Mouse (Mus musculus) hindbrain, embryonic 13.5 days (tissue): ENCODE results near the gene Tenm3. TPM values are rescaled to one million over a fixed set of nuclear protein-coding genes. Genes with fewer than 3 reads are reported as not detected.
A peak's percentile ranks its signal among the peaks of the same experiment; 100 is the strongest.

ENCODE experiments used
- ATAC-seq: fragments of 200-750 bp; cut with Nextera tagmentation; 2 replicates; pipeline ENCODE4 v1.8.0; 2017; ENCODE audit warnings: moderate TSS enrichment; ENCODE audit not compliant: low FRiP score
- H3K27ac ChIP-seq: fragments of 300-500 bp; sonication (generic); 2 replicates; pipeline ENCODE4 v1.5.1; 2015; ENCODE audit warnings: inconsistent platforms, mild to moderate bottlenecking, moderate library complexity
- H3K27me3 ChIP-seq: fragments of 300-500 bp; sonication (generic); 2 replicates; pipeline ENCODE4 v1.6.1; 2015; ENCODE audit warnings: mild to moderate bottlenecking, inconsistent platforms
- H3K36me3 ChIP-seq: fragments of 300-500 bp; sonication (generic); 2 replicates; pipeline ENCODE4 v1.6.1; 2015; ENCODE audit warnings: mild to moderate bottlenecking, inconsistent platforms
- H3K4me1 ChIP-seq: fragments of 300-500 bp; sonication (generic); replicated peaks from 2 replicates; pipeline ENCODE4 v1.6.1; 2015; ENCODE audit warnings: inconsistent platforms
- H3K4me2 ChIP-seq: fragments of 300-500 bp; sonication (generic); 2 replicates; pipeline ENCODE4 v1.6.1; 2015; ENCODE audit warnings: inconsistent platforms, mild to moderate bottlenecking, moderate library complexity
- H3K4me3 ChIP-seq: fragments of 300-500 bp; sonication (generic); 2 replicates; pipeline ENCODE4 v1.5.1; 2015; ENCODE audit warnings: mild to moderate bottlenecking, inconsistent platforms
- H3K9ac ChIP-seq: fragments of 300-500 bp; sonication (generic); 2 replicates; pipeline ENCODE4 v1.6.1; 2015; ENCODE audit warnings: mild to moderate bottlenecking, inconsistent platforms
- H3K9me3 ChIP-seq: fragments of 300-500 bp; sonication (generic); 2 replicates; pipeline ENCODE4 v1.6.1; 2016; ENCODE audit warnings: inconsistent platforms
- WGBS: fragments of 180-500 bp; shearing (Covaris S2); methylation state at CpG from one replicate; pipeline ENCODE4 v1.1.7; 2015; 5-methylcytosine and 5-hydroxymethylcytosine counted together
- polyA plus RNA-seq: library from polyadenylated mRNA; unstranded; fragments of >200 nt; fragmentation: Nextera tagmentation; extraction: Ambion mirVana; gene quantifications from 2 replicates; pipeline ENCODE4 v1.2.1, GENCODE M21; 2015

Gene Tenm3
- 35.7 and 38.4 TPM in 2 replicates for polyA plus RNA-seq

DNA sequence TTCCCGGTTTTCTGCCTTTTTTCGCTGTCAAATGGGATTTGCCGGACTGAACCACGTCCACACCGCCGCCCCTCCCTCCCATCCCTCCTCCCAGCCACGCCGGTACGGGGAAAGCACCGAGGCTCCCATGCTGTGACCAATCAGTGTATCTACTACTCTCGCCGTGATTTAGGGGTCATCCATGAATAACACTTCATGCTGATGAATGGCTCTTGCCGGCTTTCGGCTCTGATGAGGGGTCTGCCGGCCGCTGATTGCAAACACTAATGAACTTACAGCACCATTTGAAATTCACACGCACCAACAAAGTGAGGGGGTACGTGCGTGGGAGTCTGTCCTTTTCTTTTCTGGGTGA, at the start of gene Tenm3:
Gene Tenm3 (minus strand): TSS at position 21 of the 355 bp plus-strand sequence.
- Histone ChIP-seq H3K4me3 (peak within 1 kb of the TSS; percentile 77), H3K9me3 (no peaks in the 10 kb centered on the region), H3K36me3 (no peaks in the 10 kb centered on the region), H3K27me3 (peaks cover 41% of the 10 kb centered on the region), H3K9ac (peak within 1 kb of the TSS; percentile 80), H3K27ac (peak within 1 kb of the TSS; percentile 87), H3K4me2 (peak within 1 kb of the TSS; percentile 91), H3K4me1 (peaks cover 37% of the 10 kb centered on the region)
- under 1% methylated on average over 19 of the region's 19 CpGs for WGBS
- ATAC-seq: peak; percentile 70

DNA sequence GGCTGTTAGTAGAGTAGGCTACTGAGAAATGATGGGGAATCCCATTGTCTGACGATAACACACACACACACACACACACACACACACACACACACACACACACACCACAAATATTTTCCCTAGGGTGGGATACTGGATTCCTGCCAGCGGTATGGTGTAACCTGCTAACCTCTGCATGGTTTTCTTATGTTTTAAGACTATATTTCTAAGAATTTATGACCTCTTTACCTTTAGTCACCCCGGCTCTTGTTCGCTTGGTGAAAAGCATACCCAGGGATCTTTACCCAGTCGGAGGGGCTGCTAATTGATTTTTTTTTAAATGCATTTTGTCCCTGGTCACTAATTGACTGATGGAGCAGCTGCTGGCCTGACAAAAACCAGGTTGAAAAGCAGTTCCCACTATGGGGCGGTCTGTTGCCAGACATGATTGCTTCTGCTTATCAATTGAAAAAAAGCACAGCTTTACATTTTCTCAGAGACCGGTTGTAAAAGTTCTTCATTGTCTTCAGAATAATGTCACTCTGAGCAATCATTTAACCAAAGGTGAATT, 46.5 kb upstream of the Tenm3 start:
- 33% methylated on average over 7 of the region's 7 CpGs for WGBS
- Histone ChIP-seq H3K9me3 (no peaks in the 10 kb centered on the region), H3K4me3 (no peak overlapping the region), H3K9ac (no peak overlapping the region), H3K4me2 (no peak overlapping the region), H3K27ac (no peak overlapping the region), H3K36me3 (no peaks in the 10 kb centered on the region), H3K4me1 (no peaks in the 10 kb centered on the region), H3K27me3 (no peaks in the 10 kb centered on the region)
- no peak for ATAC-seq

DNA sequence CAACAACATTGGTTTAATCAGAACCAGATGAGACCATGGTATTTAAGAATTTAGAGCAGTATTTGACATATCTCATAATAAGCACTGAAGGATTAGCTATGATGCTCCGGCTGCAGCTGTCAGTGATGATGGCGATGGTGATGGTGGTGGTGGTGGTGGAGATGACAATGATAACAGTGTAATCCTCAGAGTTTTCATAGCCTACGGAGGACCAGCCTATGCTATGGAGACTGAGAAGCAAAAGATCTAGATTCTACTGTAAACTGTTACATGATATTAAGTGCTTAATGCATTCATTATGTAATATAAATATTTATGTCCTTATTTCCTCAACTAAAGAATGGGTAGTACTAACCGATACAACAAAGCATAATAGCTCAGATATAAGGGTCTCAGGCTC, 40.5 kb upstream of the Tenm3 start:
- Histone ChIP-seq H3K9me3 (no peaks in the 10 kb centered on the region), H3K4me3 (no peak overlapping the region), H3K27ac (no peak overlapping the region), H3K27me3 (no peaks in the 10 kb centered on the region), H3K4me2 (no peak overlapping the region), H3K9ac (no peak overlapping the region), H3K4me1 (no peaks in the 10 kb centered on the region), H3K36me3 (no peaks in the 10 kb centered on the region)
- 94% methylated on average over 4 of the region's 4 CpGs for WGBS
- ATAC-seq: no peak

DNA sequence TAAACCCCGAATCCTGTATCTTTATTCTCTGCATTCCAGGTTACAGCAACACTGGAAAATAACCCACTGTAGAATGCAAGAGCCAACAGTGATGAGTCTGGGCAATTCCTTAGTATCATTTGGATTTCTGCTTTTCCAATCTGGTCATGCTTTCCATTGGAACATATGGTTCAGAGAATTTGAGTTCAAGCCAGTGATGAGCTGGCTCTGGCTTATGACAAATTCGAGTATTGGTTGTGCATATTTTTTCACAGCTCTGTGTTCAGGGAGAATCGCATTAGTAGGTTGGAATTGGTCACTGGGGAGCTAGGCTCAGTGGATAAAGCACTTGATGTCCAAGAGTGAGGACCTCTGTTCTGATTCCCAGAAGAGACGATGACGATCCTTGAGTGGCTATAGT, 36.8 kb upstream of the Tenm3 start:
- Histone ChIP-seq H3K9ac (no peak overlapping the region), H3K9me3 (no peaks in the 10 kb centered on the region), H3K4me2 (no peak overlapping the region), H3K4me3 (no peak overlapping the region), H3K27ac (no peak overlapping the region), H3K36me3 (no peaks in the 10 kb centered on the region), H3K4me1 (no peaks in the 10 kb centered on the region), H3K27me3 (no peaks in the 10 kb centered on the region)
- 92% methylated on average over 5 of the region's 5 CpGs for WGBS
- no peak for ATAC-seq

DNA sequence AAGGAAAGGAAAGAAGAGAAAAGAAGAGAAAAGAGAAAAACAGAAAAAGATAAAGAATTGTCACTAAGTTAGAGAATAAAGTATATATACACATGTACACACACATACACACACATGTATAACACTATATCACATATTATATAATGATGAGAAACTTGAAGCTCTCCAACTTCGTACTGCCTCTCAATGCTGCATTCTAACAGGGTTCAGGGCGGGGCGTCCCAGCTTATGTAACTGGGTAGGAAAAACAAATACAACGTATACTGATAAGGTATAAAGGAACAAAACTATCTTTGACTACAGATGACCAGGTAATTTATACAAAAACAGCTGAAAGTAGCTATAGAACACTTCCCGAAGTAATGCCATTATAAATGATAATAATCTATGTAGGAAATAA, 22.2 kb upstream of the Tenm3 start:
- no peaks in the 10 kb centered on the region for H3K27me3 ChIP-seq
- no peak overlapping the region for H3K9ac ChIP-seq
- no peaks in the 10 kb centered on the region for H3K4me1 ChIP-seq
- no peak for ATAC-seq
- no peak overlapping the region for H3K4me3 ChIP-seq
- H3K27ac ChIP-seq: no peak overlapping the region
- H3K36me3 ChIP-seq: no peaks in the 10 kb centered on the region
- WGBS: 97% methylated on average over 5 of the region's 5 CpGs
- no peak overlapping the region for H3K4me2 ChIP-seq
- no peaks in the 10 kb centered on the region for H3K9me3 ChIP-seq

DNA sequence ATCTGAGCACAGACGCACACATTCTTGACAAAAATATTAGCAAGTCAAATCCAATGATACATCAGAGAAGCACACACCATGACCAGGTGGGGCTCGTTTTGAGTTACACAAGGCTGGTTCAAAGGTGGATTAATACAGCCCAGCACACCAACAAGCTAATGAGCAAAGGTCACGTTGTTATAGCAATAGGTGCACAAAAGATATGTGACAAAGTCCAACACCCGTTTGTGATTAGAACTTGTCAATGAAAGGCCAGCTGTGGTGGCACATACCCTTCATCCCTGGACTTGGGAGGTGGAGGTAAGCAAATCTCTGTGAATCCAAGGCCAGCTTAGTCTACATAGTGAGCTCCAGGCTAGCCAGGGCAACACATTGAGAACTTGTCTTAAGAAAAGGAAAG, 21.7 kb upstream of the Tenm3 start:
- Histone ChIP-seq H3K4me1 (no peaks in the 10 kb centered on the region), H3K36me3 (no peaks in the 10 kb centered on the region), H3K9me3 (no peaks in the 10 kb centered on the region), H3K27ac (no peak overlapping the region), H3K9ac (no peak overlapping the region), H3K27me3 (no peaks in the 10 kb centered on the region), H3K4me3 (no peak overlapping the region), H3K4me2 (no peak overlapping the region)
- ATAC-seq: no peak
- WGBS: 72% methylated on average over 4 of the region's 4 CpGs

DNA sequence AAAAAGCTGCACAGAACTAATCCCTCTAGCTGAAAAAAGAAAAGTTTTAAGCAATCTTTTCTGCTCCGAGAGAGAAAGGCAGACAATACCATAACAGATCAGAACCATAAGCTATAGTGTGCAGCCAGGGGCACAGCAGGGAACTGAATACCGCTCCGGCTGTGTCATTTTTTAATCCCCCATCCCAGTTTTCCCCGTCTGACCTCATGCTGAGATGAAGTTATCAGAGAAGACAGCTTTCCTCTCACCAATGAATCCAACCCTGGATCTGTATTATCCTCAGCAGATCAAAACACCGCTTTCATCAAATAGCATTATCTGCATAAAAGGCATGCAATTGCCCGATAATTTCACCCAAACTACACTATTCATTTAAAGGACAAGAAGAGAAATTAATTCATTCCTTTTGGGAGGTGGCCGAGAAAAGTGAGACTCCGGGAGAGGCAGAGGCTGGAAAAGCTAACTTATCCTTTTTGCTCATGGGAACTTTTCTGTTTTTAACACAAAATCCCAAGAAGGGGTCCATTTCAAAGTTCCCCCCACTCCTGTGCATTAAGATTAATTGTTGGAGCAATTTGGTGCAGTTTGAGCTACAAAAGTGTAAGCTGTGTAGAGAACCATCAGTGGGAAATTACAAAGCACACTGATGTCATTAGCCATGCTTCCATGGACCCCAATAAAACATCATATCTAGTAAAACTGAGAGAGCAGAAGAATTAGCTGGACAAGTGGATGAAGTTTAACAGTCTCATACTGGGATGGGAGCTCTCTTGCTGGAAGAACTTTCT, 6.7 kb upstream of the Tenm3 start:
- WGBS: 23% methylated on average over 8 of the region's 8 CpGs
- no peaks in the 10 kb centered on the region for H3K9me3 ChIP-seq
- H3K4me3 ChIP-seq: no peak overlapping the region
- peaks cover 24% of the 10 kb centered on the region for H3K27me3 ChIP-seq
- H3K36me3 ChIP-seq: no peaks in the 10 kb centered on the region
- peaks cover 24% of the 10 kb centered on the region for H3K4me1 ChIP-seq
- 0 out of 2 replicates have a peak overlapping the region, but pooled peaks have one; percentile 1 for H3K4me2 ChIP-seq
- no peak overlapping the region for H3K27ac ChIP-seq
- ATAC-seq: no peak
- no peak overlapping the region for H3K9ac ChIP-seq

DNA sequence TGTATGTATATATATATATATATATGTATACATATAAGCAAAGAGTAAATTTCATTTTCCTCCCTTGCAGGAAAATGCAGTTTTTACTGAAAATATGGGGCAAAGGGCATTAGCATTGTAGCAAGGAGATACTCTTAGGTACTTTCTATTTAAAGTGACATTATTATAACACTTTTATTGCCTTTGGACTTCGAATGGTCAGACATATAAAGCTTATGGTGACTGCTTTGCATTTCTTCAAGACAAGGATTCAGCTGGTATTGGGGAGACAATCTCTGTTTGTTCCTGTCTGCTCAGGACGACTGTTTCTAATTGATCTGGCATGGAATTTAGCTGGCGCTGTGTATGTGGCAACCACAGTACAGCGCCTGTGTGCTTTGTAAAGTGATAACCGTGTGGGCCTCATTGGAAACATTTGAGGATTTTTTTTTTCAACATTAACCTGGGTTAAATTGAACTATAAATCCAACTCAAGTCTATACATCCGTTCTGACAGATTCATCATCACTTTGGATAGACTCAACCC, 5.4 kb upstream of the Tenm3 start:
- WGBS: 40% methylated on average over 6 of the region's 6 CpGs
- no peak overlapping the region for H3K9ac ChIP-seq
- H3K4me3 ChIP-seq: no peak overlapping the region
- H3K27me3 ChIP-seq: peaks cover 37% of the 10 kb centered on the region
- H3K9me3 ChIP-seq: no peaks in the 10 kb centered on the region
- peaks cover 34% of the 10 kb centered on the region for H3K4me1 ChIP-seq
- no peak overlapping the region for H3K27ac ChIP-seq
- H3K4me2 ChIP-seq: no peak overlapping the region
- ATAC-seq: no peak
- no peaks in the 10 kb centered on the region for H3K36me3 ChIP-seq

DNA sequence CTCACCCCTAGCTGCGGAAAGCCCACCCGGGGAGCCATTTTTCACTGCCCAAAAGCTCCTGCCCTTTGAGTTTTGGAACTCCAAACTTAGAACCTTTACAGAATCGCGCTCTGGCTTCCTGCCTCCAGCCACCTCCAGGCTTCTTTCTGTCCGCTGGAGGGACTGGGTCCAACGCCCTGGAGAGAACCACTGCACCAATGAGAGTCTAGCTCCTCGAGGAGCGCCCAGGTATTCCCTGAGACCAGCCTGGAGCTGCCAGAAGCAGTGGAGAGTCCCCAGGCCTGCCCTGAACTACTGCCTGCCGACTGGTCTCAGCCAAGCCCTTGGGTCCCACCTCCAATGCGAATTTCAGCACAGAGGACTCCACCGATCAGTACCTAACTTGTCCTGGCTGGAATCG, 1.2 kb upstream of the Tenm3 start:
- Histone ChIP-seq H3K27me3 (peaks cover 40% of the 10 kb centered on the region), H3K9ac (peak overlapping the region; percentile 80; the same call in 1 of the 2 replicates), H3K4me3 (peak overlapping the region; percentile 77), H3K4me1 (peaks cover 42% of the 10 kb centered on the region), H3K4me2 (peak overlapping the region; percentile 91), H3K36me3 (no peaks in the 10 kb centered on the region), H3K9me3 (no peaks in the 10 kb centered on the region), H3K27ac (0 out of 2 replicates have a peak overlapping the region, but pooled peaks have one; percentile 13)
- no peak for ATAC-seq
- WGBS: 8% methylated on average over 12 of the region's 12 CpGs

DNA sequence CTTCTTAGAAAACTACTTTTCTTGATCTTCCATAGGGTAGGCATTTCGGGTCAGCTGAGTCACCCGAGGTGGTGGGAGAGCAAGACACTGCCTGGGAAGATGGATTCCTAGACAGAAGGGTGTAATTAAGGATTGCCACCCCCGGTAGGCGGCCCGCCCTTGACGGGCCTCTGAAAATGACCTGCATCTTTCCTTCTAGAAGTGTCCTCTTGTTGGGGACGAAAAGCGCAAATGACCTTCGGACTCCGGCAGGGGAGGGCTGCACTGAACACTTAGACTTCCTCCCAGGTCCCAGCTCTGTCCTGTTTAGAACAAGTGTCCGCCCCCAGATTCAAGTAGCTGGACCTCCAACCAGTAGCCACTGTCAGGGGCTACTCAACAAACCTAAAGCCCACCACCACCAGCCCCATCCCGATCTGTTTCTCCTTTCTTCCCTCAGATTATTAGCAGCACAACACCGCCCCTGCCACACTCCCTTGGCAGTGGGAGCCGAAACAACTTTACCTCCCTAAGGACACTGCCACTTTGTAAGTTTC, 687 bp upstream of the Tenm3 start:
- under 1% methylated on average over 14 of the region's 14 CpGs for WGBS

DNA sequence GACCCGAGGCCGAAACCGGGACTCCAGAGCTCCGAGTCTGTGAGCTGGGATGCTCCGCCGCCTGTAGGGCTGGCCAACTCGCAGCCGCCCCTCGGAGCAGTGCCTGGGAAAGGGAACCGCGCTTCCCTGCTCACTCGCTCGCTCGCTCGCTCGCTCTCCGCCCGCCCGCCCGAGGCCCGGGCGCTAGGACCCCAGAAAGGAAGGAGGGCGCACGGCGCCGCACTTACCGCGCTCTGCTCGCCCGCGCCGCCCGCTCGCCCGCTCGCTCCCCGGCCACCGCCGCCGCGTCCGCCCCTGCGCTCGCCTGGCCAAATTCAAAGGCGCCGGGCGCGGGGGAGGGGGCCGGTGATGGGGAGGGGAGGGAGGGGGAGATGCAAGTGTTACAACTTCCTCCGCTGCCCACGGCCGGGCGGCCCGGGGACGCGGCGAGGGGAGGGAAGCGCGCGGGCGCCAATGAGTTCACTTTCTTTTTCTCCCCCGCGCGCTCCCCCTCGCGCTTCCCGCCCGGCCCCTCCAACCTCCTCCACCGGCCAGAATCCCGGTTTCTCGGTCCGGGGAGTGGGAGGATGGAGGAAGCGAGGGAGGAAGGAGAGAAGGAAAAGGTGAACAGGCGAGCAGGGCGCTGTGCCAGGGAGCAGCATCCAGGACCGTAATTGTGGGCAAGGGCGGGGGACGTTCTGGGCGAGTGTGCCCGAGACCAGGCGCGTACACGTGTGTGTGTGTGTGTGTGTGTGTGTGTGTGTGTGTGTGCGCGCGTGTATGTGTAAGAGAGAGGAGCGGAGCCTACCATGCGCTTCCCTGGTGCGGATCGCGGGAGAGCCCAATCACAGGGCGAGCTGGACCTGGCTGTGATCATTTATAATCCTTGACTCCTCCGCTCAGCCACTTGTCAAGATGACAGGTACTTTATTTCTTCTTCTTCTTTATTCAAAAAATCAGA, 490 bp downstream of the Tenm3 start:
- Histone ChIP-seq H3K36me3 (no peaks in the 10 kb centered on the region), H3K9me3 (no peaks in the 10 kb centered on the region), H3K4me1 (peaks cover 37% of the 10 kb centered on the region), H3K4me2 (peak overlapping the region; percentile 91), H3K27me3 (peaks cover 39% of the 10 kb centered on the region), H3K9ac (peak overlapping the region; percentile 80), H3K4me3 (peak overlapping the region; percentile 77), H3K27ac (peak overlapping the region; percentile 87)
- under 1% methylated on average over 69 of the region's 93 CpGs for WGBS
- ATAC-seq: peak; percentile 88

More for the DNA sequence above, 687 bp upstream of the Tenm3 start:
- H3K27ac ChIP-seq: peak overlapping the region; percentile 87; the same call in 1 of the 2 replicates
- H3K9ac ChIP-seq: peak overlapping the region; percentile 80
- no peaks in the 10 kb centered on the region for H3K9me3 ChIP-seq
- peaks cover 40% of the 10 kb centered on the region for H3K4me1 ChIP-seq
- peak overlapping the region; percentile 77 for H3K4me3 ChIP-seq
- no peak for ATAC-seq
- H3K36me3 ChIP-seq: no peaks in the 10 kb centered on the region
- peak overlapping the region; percentile 91 for H3K4me2 ChIP-seq
- peaks cover 41% of the 10 kb centered on the region for H3K27me3 ChIP-seq
